Comparison of ENCODE assay signal across 8 mouse cellular contexts in genomic region chrX:105080096-105080495, GRCm38 (mm10). TPM values are rescaled to one million over a fixed set of nuclear protein-coding genes. Genes with fewer than 3 reads are reported as not detected.
DNase-seq lines count a peak whose midpoint lies in the region; ATAC-seq and TF ChIP-seq lines count a peak whose summit lies in the region.

No protein-coding gene starts in this region.

- H3K4me3 ChIP-seq in heart, postnatal 0 days (ENCODE audit: low read depth, low read length) = peak overlapping the region; percentile 60
- H3K4me3 ChIP-seq in hindbrain, embryonic 16.5 days (ENCODE audit: low read length) = peak overlapping the region; percentile 59
- H3K4me3 ChIP-seq in midbrain, embryonic 13.5 days (replicated peaks) = peak overlapping the region; percentile 55

- H3K4me1 ChIP-seq in heart, postnatal 0 days (ENCODE audit: control insufficient read depth, insufficient read depth) = no peaks in the 10 kb centered on the region
- H3K4me1 ChIP-seq in hindbrain, embryonic 16.5 days (ENCODE audit: control insufficient read depth, insufficient read depth, low read depth, low read length) = peaks cover 5% of the 10 kb centered on the region
- peaks cover 4% of the 10 kb centered on the region for H3K4me1 ChIP-seq in midbrain, embryonic 13.5 days (replicated peaks)

- H3K27me3 ChIP-seq in heart, postnatal 0 days (ENCODE audit: control insufficient read depth, insufficient read depth, low read length) = no peaks in the 10 kb centered on the region
- H3K27me3 ChIP-seq in hindbrain, embryonic 16.5 days (replicated peaks; ENCODE audit: control insufficient read depth, insufficient read depth, low read length) = no peaks in the 10 kb centered on the region
- H3K27me3 ChIP-seq in midbrain, embryonic 13.5 days = no peaks in the 10 kb centered on the region

- no peak for DNase-seq in heart, postnatal 0 days (ENCODE audit: low spot score)
- DNase-seq in heart, adult 18-20 months = no peak
- DNase-seq in c-Kit-positive CD71-positive TER-119-positive erythroid progenitor cells, embryonic 14.5 days (ENCODE audit: low spot score) = peak; percentile 11
- no peak for DNase-seq in thymus, postnatal 36 days
- no peak for DNase-seq in left cerebral cortex, postnatal 25 days (ENCODE audit: low spot score in 2 of 2)
- no peak for DNase-seq in gastrocnemius, postnatal 25 days

- H3K9me3 ChIP-seq in heart, postnatal 0 days (replicated peaks; ENCODE audit: control insufficient read depth, low read length) = no peaks in the 10 kb centered on the region
- H3K9me3 ChIP-seq in hindbrain, embryonic 16.5 days (ENCODE audit: control insufficient read depth, low read length) = no peaks in the 10 kb centered on the region
- H3K9me3 ChIP-seq in midbrain, embryonic 13.5 days = no peaks in the 10 kb centered on the region

- intact Hi-C loops in left cerebral cortex, postnatal 25 days (cut with DNase I) = no loop called here

- no peak for ATAC-seq in heart, postnatal 0 days (ENCODE audit: insufficient read depth, low read depth)
- ATAC-seq in hindbrain, embryonic 16.5 days = no peak
- no peak for ATAC-seq in midbrain, embryonic 13.5 days

- no peak for TF ChIP-seq EP300 in heart, postnatal 0 days (IDR thresholded peaks at IDR 0.05; ENCODE audit: low read depth)

- peak overlapping the region; percentile 48 for H3K9ac ChIP-seq in heart, postnatal 0 days (replicated peaks; ENCODE audit: low read depth, low read length)
- H3K9ac ChIP-seq in hindbrain, embryonic 16.5 days (ENCODE audit: low read depth, low read length) = peak overlapping the region; percentile 50
- H3K9ac ChIP-seq in midbrain, embryonic 13.5 days (replicated peaks) = peak overlapping the region; percentile 60

- peaks cover 7% of the 10 kb centered on the region; the same call in 1 of the 2 replicates for H3K36me3 ChIP-seq in heart, postnatal 0 days (replicated peaks; ENCODE audit: control insufficient read depth, insufficient read depth, low read length)
- H3K36me3 ChIP-seq in hindbrain, embryonic 16.5 days (ENCODE audit: control insufficient read depth, insufficient read depth, low read length) = no peaks in the 10 kb centered on the region
- H3K36me3 ChIP-seq in midbrain, embryonic 13.5 days = 0 out of 2 replicates have a peak, but pooled peaks cover 6% of the 10 kb centered on the region

- TF ChIP-seq CTCF in heart, postnatal 0 days (IDR thresholded peaks at IDR 0.05; ENCODE audit: low read depth) = no peak

- WGBS in heart, postnatal 0 days = 9% methylated on average over 8 of the region's 8 CpGs
- 9% methylated on average over 8 of the region's 8 CpGs for WGBS in hindbrain, embryonic 16.5 days
- WGBS in midbrain, embryonic 13.5 days = 13% methylated on average over 8 of the region's 8 CpGs

- peak overlapping the region; percentile 78 for H3K4me2 ChIP-seq in heart, postnatal 0 days (ENCODE audit: low read depth, low read length)
- H3K4me2 ChIP-seq in hindbrain, embryonic 16.5 days (ENCODE audit: low read length) = peak overlapping the region; percentile 69
- H3K4me2 ChIP-seq in midbrain, embryonic 13.5 days (replicated peaks) = peak overlapping the region; percentile 64

- 0 out of 2 replicates have a peak overlapping the region, but pooled peaks have one; percentile 61 for H3K27ac ChIP-seq in heart, postnatal 0 days (ENCODE audit: low read depth)
- no peak overlapping the region for H3K27ac ChIP-seq in hindbrain, embryonic 16.5 days (ENCODE audit: low read depth, low read length)
- no peak overlapping the region for H3K27ac ChIP-seq in midbrain, embryonic 13.5 days

RNA-seq across cellular contexts. Expression of gene Pbdc1, which starts 0.5 kb away (rescaled TPM):
- total RNA-seq in heart, postnatal 0 days (2014; rRNA removed; ENCODE audit: low replicate concordance) = 13.7 and 20.7 TPM in 2 replicates
- polyA plus RNA-seq in heart, postnatal 0 days (2015; fragmentation: Nextera tagmentation; extraction: Ambion mirVana) = 26.9 and 27.6 TPM in 2 replicates
- total RNA-seq in heart, adult 18-20 months (2021) = 1 to 10 TPM; 5.9 to 8.6 TPM
- 30.0 and 30.4 TPM in 2 replicates for polyA plus RNA-seq in hindbrain, embryonic 16.5 days (2015; fragmentation: Nextera tagmentation; extraction: Ambion mirVana)
- polyA plus RNA-seq in midbrain, embryonic 13.5 days (2015; fragmentation: Nextera tagmentation; extraction: Ambion mirVana) = 41.7 and 44.2 TPM in 2 replicates
- total RNA-seq in left cerebral cortex, postnatal 25 days (2021) = 10 to 100 TPM; 18.3 to 18.9 TPM
- total RNA-seq in gastrocnemius, postnatal 25 days (2021) = 1 to 10 TPM; 6.0 to 8.6 TPM

RNA-seq across cellular contexts. Expression of gene Magee1, which starts 40.1 kb away (rescaled TPM):
- 6.3 and 7.6 TPM in 2 replicates for total RNA-seq in heart, postnatal 0 days (2014; rRNA removed; ENCODE audit: low replicate concordance)
- polyA plus RNA-seq in heart, postnatal 0 days (2015; fragmentation: Nextera tagmentation; extraction: Ambion mirVana) = 6.6 and 7.2 TPM in 2 replicates
- total RNA-seq in heart, adult 18-20 months (2021) = 1 to 10 TPM; 3.7 to 5.4 TPM
- 266 and 274 TPM in 2 replicates for polyA plus RNA-seq in hindbrain, embryonic 16.5 days (2015; fragmentation: Nextera tagmentation; extraction: Ambion mirVana)
- polyA plus RNA-seq in midbrain, embryonic 13.5 days (2015; fragmentation: Nextera tagmentation; extraction: Ambion mirVana) = 160 and 163 TPM in 2 replicates
- total RNA-seq in left cerebral cortex, postnatal 25 days (2021) = 100 to 1,000 TPM; 144 to 147 TPM
- 1 to 10 TPM in 1 of 2 experiments, under 1 TPM in 1; 0.90 to 1.8 TPM for total RNA-seq in gastrocnemius, postnatal 25 days (2021)

Comparison
In these comparisons a context has a peak if more than half of its experiments do, and no peak if none do; other contexts are left out.
1. RNA of gene Magee1, which starts 40.1 kb away (total RNA-seq): 144 to 147 TPM in left cerebral cortex, postnatal 25 days; 6.3 to 7.6 TPM in heart, postnatal 0 days, 3.7 to 5.4 TPM in heart, adult 18-20 months and 0.90 to 1.8 TPM in gastrocnemius, postnatal 25 days; every median in the first group is over 10 times any median in the second.
2. Peak in every context shown above with its lines, with median percentiles within 50 percentile points of each other: H3K4me2 ChIP-seq, H3K4me3 ChIP-seq and H3K9ac ChIP-seq.